Mouse (Mus musculus): ENCODE results near the gene Zpbp2. TPM values are rescaled to one million over a fixed set of nuclear protein-coding genes. Genes with fewer than 3 reads are reported as not detected.

Zpbp2 gene
- polyA plus RNA-seq, 1 experiment: 283 TPM

DNA sequence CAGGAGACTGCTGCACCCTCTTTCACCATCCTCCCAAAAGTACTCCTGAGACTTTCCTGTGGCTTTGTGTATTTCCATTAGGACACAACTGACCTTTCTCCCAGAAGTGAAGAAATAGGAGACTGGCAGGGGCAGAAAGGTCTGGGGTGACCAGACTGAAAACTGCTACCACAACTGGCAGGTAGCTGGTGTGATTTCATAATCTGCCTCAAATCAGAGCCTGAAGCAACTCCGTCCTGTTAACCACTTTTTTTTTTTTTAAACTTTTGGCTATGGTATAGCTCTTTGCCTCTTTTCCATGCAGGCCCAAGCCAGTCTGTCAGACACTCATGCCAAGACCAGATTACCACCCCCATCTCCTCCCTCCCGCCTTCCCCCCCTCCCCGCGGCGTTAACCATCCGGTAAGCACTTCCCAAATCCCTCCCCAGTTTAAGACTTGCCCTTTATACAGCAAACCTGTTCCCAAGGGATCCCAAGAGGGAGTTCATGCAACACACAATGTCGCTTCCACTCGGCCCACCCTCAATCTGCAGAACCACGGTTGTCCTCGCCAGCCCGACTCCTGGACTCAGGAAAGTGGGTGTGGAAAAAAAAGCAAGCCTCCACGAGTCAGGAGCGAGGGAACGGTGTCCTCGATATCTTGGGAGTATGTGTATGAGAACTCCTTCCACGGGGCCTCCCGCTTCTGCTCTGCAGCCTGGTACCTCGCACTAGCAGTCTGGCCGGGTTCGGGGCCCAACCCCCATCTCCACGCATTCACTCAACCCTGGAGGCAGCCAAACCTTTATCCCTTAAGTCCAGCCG lies 35.4 kb downstream of the Zpbp2 start:
- Histone ChIP-seq H3K27ac (ENCODE audit: control insufficient read depth, insufficient read depth, low read depth, low read length) (peak overlapping the region; percentile 37), H3K36me3 (ENCODE audit: control insufficient read depth, insufficient read depth, low read length) (no peaks in the 10 kb centered on the region), H3K4me1 (ENCODE audit: control insufficient read depth, insufficient read depth, low read length) (peaks cover 5% of the 10 kb centered on the region)

DNA sequence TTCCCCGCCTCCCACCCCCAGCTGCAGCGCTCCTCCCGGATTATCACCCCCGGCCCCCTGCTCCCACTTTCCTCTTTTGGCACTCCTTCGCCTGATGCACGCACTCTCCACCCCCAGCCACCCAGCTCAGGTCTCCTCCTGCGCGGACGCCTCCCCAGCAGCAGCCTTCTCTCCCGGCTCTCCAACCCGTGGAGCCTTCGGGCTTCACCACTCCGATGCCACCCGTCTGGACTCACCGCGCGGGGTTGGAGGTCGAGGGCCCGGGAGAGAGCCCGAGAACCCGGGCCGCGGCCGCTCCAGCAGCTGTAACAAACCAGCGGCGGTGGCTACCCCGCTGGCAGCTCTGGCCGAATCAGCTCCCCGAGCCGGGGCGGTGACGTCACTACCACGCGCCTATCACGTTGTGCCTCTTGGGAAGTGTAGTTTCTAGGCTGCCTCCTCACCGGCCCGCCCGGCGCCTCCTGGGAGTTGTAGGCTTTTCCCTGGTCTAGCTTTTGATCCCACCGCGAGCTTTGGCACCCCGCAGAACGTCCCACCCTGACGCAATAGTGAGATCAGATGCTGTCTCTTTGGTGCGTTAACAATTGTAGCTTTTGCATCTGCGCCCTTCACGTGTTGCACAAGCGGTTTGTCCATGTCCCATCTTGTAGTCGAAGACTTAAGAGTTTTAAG lies 36.1 kb downstream of the Zpbp2 start, which contains the start of gene Ormdl3:
TSS of gene Ormdl3 (minus strand) at position 477 of the 672 bp plus-strand sequence.
- peak within 1 kb of the TSS; percentile 88 for H3K4me3 ChIP-seq (ENCODE audit: control insufficient read depth, low read depth, low read length)
- H3K27me3 ChIP-seq (ENCODE audit: control insufficient read depth, insufficient read depth, low read length): no peaks in the 10 kb centered on the region
- H3K4me1 ChIP-seq (ENCODE audit: control insufficient read depth, insufficient read depth, low read length): peaks cover 5% of the 10 kb centered on the region
- peak within 1 kb of the TSS; percentile 83 for H3K27ac ChIP-seq (ENCODE audit: control insufficient read depth, insufficient read depth, low read depth, low read length)
- H3K36me3 ChIP-seq (ENCODE audit: control insufficient read depth, insufficient read depth, low read length): no peaks in the 10 kb centered on the region
- no peak for TF ChIP-seq CTCF (IDR thresholded peaks at IDR 0.05; ENCODE audit: control insufficient read depth, insufficient read depth, insufficient replicate concordance, low read depth, low read length)
- peak; percentile 64 for TF ChIP-seq POLR2A (IDR thresholded peaks at IDR 0.05; ENCODE audit: control insufficient read depth, low read depth, low read length)

More for the DNA sequence above, 35.4 kb downstream of the Zpbp2 start:
- Histone ChIP-seq H3K4me3 (ENCODE audit: control insufficient read depth, low read depth, low read length) (peak overlapping the region; percentile 88), H3K27me3 (ENCODE audit: control insufficient read depth, insufficient read depth, low read length) (no peaks in the 10 kb centered on the region)
- TF ChIP-seq POLR2A (IDR thresholded peaks at IDR 0.05; ENCODE audit: control insufficient read depth, low read depth, low read length) (no peak), CTCF (IDR thresholded peaks at IDR 0.05; ENCODE audit: control insufficient read depth, insufficient read depth, insufficient replicate concordance, low read depth, low read length) (no peak)

DNA sequence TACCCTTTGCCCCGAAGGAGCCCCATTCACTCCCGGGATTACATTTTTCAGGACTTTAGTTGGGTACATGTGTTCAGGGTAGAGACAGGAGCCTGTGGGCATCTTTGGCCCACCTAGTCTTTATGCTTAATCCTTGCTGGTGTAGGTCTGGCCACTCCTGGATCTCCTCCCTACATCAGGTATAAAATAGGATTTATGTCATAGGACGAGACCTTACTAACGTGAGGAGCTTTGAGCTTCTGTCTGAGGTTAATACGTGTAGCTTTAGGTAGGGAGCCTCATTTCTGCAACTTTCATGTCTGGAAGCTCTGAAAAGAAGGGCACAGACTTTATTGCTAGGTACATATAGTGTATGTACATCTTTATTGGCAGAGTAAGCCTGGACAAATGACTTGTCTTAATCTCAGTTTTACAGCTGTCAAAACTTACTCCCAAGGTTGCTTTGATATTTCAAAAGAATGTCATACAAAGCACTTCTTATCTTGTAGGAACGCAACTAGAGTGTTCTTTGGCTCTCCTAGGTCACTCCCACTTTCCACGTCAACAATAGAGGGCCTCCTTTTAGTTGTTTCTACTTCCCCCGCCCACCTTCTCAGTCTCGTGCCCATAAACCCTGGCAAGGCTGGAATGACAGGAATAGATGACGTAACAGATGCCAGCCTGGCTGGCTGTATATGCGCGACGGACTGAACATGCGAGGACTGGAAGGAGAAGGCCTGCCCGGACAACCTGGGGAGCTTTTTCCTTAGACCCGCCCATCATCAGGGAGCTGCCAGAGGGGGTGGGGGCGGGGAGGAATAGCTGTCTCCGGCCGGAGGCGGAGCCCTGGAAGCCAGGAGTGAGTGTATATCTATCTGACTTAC lies 37.0 kb downstream of the Zpbp2 start:
- no peaks in the 10 kb centered on the region for H3K27me3 ChIP-seq (ENCODE audit: control insufficient read depth, insufficient read depth, low read length)
- H3K36me3 ChIP-seq (ENCODE audit: control insufficient read depth, insufficient read depth, low read length): no peaks in the 10 kb centered on the region
- TF ChIP-seq CTCF (IDR thresholded peaks at IDR 0.05; ENCODE audit: control insufficient read depth, insufficient read depth, insufficient replicate concordance, low read depth, low read length) (no peak), POLR2A (IDR thresholded peaks at IDR 0.05; ENCODE audit: control insufficient read depth, low read depth, low read length) (peak; percentile 65; the same call in 1 of the 2 replicates)
- H3K27ac ChIP-seq (ENCODE audit: control insufficient read depth, insufficient read depth, low read depth, low read length): peak overlapping the region; percentile 83
- peak overlapping the region; percentile 88 for H3K4me3 ChIP-seq (ENCODE audit: control insufficient read depth, low read depth, low read length)
- H3K4me1 ChIP-seq (ENCODE audit: control insufficient read depth, insufficient read depth, low read length): peaks cover 5% of the 10 kb centered on the region

DNA sequence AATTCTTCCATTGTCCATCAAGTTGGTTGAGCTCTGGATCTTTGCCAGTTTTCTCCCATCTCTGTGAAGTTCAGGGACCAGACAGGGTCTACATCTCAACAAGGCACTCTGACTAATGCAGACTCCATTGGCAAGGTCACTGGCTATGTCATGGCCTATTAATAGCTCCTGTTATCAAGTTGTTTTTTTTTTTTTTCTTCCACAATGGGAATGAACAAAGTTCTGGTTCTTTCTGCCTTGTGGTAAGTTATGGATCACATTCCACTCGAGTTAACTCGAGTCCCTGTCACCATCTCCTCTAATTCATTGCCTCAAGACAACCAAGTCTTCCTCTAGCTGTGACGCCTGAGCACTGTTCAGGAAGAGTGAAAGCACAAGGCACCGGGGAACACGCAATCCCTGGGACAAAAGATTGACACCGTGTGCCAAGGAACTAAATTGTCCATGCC lies 38.0 kb downstream of the Zpbp2 start:
- H3K4me1 ChIP-seq (ENCODE audit: control insufficient read depth, insufficient read depth, low read length): peaks cover 5% of the 10 kb centered on the region
- H3K27me3 ChIP-seq (ENCODE audit: control insufficient read depth, insufficient read depth, low read length): no peaks in the 10 kb centered on the region
- peak overlapping the region; percentile 81 for H3K27ac ChIP-seq (ENCODE audit: control insufficient read depth, insufficient read depth, low read depth, low read length)
- no peak for TF ChIP-seq POLR2A (IDR thresholded peaks at IDR 0.05; ENCODE audit: control insufficient read depth, low read depth, low read length)
- H3K4me3 ChIP-seq (ENCODE audit: control insufficient read depth, low read depth, low read length): peak overlapping the region; percentile 82
- H3K36me3 ChIP-seq (ENCODE audit: control insufficient read depth, insufficient read depth, low read length): no peaks in the 10 kb centered on the region

DNA sequence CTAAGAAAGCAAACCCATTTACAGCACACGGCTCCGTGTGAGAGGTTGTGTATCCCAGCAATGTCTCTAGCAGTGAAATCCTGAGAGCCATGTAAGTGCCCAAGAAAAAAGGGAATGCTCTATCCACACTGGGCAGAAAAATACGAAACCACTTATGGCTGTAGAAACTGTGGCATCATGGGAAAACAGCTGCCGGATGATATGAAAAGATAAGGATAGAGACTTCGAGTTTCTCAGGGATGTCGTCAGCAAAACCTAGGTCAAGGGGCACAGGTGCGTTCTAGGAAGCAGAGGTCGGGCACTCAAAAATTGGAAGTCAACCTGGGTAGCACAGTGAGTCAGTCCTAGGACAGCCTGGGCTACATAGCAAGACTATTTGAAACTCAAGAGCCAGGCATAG lies 38.4 kb downstream of the Zpbp2 start:
- Histone ChIP-seq H3K27ac (ENCODE audit: control insufficient read depth, insufficient read depth, low read depth, low read length) (peak overlapping the region; percentile 39), H3K36me3 (ENCODE audit: control insufficient read depth, insufficient read depth, low read length) (no peaks in the 10 kb centered on the region), H3K4me1 (ENCODE audit: control insufficient read depth, insufficient read depth, low read length) (peaks cover 5% of the 10 kb centered on the region), H3K27me3 (ENCODE audit: control insufficient read depth, insufficient read depth, low read length) (no peaks in the 10 kb centered on the region), H3K4me3 (ENCODE audit: control insufficient read depth, low read depth, low read length) (peak overlapping the region; percentile 82)
- TF ChIP-seq POLR2A (IDR thresholded peaks at IDR 0.05; ENCODE audit: control insufficient read depth, low read depth, low read length): no peak
- TF ChIP-seq CTCF (IDR thresholded peaks at IDR 0.05; ENCODE audit: control insufficient read depth, insufficient read depth, insufficient replicate concordance, low read depth, low read length): no peak

DNA sequence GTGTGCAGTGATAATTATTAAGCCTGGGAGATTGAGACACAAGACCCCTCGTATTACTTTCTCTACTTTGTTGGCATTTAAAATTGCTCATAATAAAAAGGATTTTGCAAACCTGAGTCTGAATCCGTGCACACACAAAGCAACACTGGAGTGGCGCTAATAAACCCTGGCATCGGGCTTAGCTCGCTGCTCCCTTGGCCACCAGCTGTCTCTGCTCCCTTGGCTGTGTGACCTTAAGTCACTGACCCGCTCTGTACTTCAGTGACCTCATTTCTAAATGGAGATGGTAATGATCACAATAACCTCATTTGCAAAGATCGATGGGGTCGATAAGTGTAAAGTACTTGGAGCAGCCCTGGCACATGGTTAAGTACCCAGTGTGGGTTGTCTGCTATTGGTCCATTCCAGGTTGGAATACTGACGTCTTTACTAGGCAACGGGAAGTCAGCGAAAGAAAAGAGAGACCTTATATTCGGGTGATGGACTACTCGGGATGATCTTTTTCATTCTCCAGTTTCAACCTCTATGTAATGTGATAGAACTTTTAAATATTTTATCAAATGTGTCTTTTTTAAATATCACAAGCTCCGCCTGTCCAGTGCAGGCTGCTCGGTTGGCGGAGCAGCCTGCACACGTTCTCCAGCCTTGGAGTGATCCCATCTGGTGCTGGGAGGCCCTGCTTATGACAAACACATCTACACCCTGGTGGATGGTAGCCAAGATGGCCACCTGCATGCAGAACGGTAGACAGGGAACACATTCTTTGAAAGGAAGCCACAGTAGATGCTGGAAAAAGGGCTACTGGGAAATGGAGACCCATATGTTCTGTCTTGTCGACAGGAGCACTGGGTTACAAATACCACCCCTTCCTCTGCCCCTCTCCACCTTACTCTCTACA lies 39.9 kb downstream of the Zpbp2 start:
- no peaks in the 10 kb centered on the region for H3K27me3 ChIP-seq (ENCODE audit: control insufficient read depth, insufficient read depth, low read length)
- no peak overlapping the region for H3K27ac ChIP-seq (ENCODE audit: control insufficient read depth, insufficient read depth, low read depth, low read length)
- H3K4me3 ChIP-seq (ENCODE audit: control insufficient read depth, low read depth, low read length): no peak overlapping the region
- H3K4me1 ChIP-seq (ENCODE audit: control insufficient read depth, insufficient read depth, low read length): peaks cover 5% of the 10 kb centered on the region
- no peaks in the 10 kb centered on the region for H3K36me3 ChIP-seq (ENCODE audit: control insufficient read depth, insufficient read depth, low read length)
- TF ChIP-seq POLR2A (IDR thresholded peaks at IDR 0.05; ENCODE audit: control insufficient read depth, low read depth, low read length) (no peak), CTCF (IDR thresholded peaks at IDR 0.05; ENCODE audit: control insufficient read depth, insufficient read depth, insufficient replicate concordance, low read depth, low read length) (no peak)

All from testis, adult 2 months (tissue).